Mouse (Mus musculus): ENCODE data around the gene Eci1.

GRCm38 (mm10) chr17:24454218-24454755, 27.8 kb downstream of the Eci1 start:
- no peak for TF ChIP-seq POLR2A (IDR thresholded peaks at IDR 0.05; ENCODE audit: borderline replicate concordance, extremely low read depth, insufficient read depth, insufficient read length, poor library complexity, severe bottlenecking)
- TF ChIP-seq CTCF (IDR thresholded peaks at IDR 0.05; ENCODE audit: borderline replicate concordance, extremely low read depth, insufficient read depth, insufficient read length) = no peak
